In genomic region chr11:102396263-102396662, GRCm38 (mm10) we compare ENCODE assay signal across 13 mouse cellular contexts. TPM values are rescaled to one million over a fixed set of nuclear protein-coding genes. Genes with fewer than 3 reads are reported as not detected.
DNase-seq lines count a peak whose midpoint lies in the region; ATAC-seq lines count a peak whose summit lies in the region.
"Had no signal": no experiment of that assay in that cellular context is flagged by ENCODE, and none has a peak within 500 bp of the region (broad histone marks: within the 10 kb centered on the region; RNA-seq: fewer than 3 reads in every experiment).

No protein-coding gene starts in this region.

- no peak overlapping the region for H3K9ac ChIP-seq in forebrain, embryonic 12.5 days
- peak overlapping the region; percentile 96 for H3K9ac ChIP-seq in hindbrain, embryonic 14.5 days
- H3K9ac ChIP-seq in midbrain, embryonic 16.5 days (ENCODE audit: low read depth, low read length) = peak overlapping the region; percentile 26; the same call in 1 of the 2 replicates
- H3K9ac ChIP-seq: heart, embryonic 15.5 days had no signal

- WGBS in forebrain, embryonic 12.5 days = 66% methylated on average over 6 of the region's 6 CpGs
- WGBS in hindbrain, embryonic 14.5 days = 60% methylated on average over 6 of the region's 6 CpGs
- 60% methylated on average over 6 of the region's 6 CpGs for WGBS in midbrain, embryonic 16.5 days

- peak overlapping the region; percentile 89 for H3K4me2 ChIP-seq in forebrain, embryonic 12.5 days
- H3K4me2 ChIP-seq in hindbrain, embryonic 14.5 days (replicated peaks) = peak overlapping the region; percentile 89
- peak overlapping the region; percentile 91 for H3K4me2 ChIP-seq in midbrain, embryonic 16.5 days (ENCODE audit: low read length)
- H3K4me2 ChIP-seq: heart, embryonic 15.5 days had no signal

- H3K4me1 ChIP-seq in forebrain, embryonic 12.5 days = peaks cover 74% of the 10 kb centered on the region
- peaks cover 50% of the 10 kb centered on the region for H3K4me1 ChIP-seq in hindbrain, embryonic 14.5 days (replicated peaks; ENCODE audit: control insufficient read depth, insufficient read depth, low read length)
- peaks cover 38% of the 10 kb centered on the region for H3K4me1 ChIP-seq in midbrain, embryonic 16.5 days (ENCODE audit: control insufficient read depth, insufficient read depth, low read length)

- peaks cover 20% of the 10 kb centered on the region; the same call in 1 of the 2 replicates for H3K36me3 ChIP-seq in forebrain, embryonic 12.5 days (replicated peaks)
- peaks cover 34% of the 10 kb centered on the region for H3K36me3 ChIP-seq in hindbrain, embryonic 14.5 days (replicated peaks; ENCODE audit: control insufficient read depth, insufficient read depth)
- peaks cover 10% of the 10 kb centered on the region; the same call in 1 of the 2 replicates for H3K36me3 ChIP-seq in midbrain, embryonic 16.5 days (ENCODE audit: control insufficient read depth, insufficient read depth, low read length)
- H3K36me3 ChIP-seq: heart, embryonic 15.5 days had no signal

- DNase-seq in cerebellum, adult 9-10 months = peak; percentile 63
- DNase-seq in cerebellum, postnatal 4 days (ENCODE audit: low spot score in 2 of 2) = no peak
- DNase-seq in hindbrain, embryonic 14.5 days (ENCODE audit: low spot score) = no peak
- DNase-seq in T-cell, adult 2 months (ENCODE audit: low spot score) = no peak
- no peak for DNase-seq in urinary bladder, adult 2 months (ENCODE audit: low spot score)
- no peak for DNase-seq in thymus, postnatal 36 days
- DNase-seq: adrenal gland, adult 2 months; kidney, postnatal 10 days had no signal

- no peak for ATAC-seq in forebrain, embryonic 12.5 days (ENCODE audit: low FRiP score)
- ATAC-seq in hindbrain, embryonic 14.5 days (ENCODE audit: low FRiP score) = no peak
- ATAC-seq in midbrain, embryonic 16.5 days = no peak

- peak overlapping the region; percentile 75 for H3K4me3 ChIP-seq in forebrain, embryonic 12.5 days (replicated peaks)
- H3K4me3 ChIP-seq in hindbrain, embryonic 14.5 days (replicated peaks; ENCODE audit: low read length) = peak overlapping the region; percentile 13
- H3K4me3 ChIP-seq in midbrain, embryonic 16.5 days (ENCODE audit: low read depth, low read length) = peak overlapping the region; percentile 84; the same call in 1 of the 2 replicates
- H3K4me3 ChIP-seq: heart, embryonic 15.5 days had no signal

- H3K27me3 ChIP-seq in forebrain, embryonic 12.5 days = peaks cover 33% of the 10 kb centered on the region
- 0 out of 2 replicates have a peak, but pooled peaks cover 5% of the 10 kb centered on the region for H3K27me3 ChIP-seq in hindbrain, embryonic 14.5 days (ENCODE audit: control insufficient read depth, insufficient read depth, low read length)
- H3K27me3 ChIP-seq in midbrain, embryonic 16.5 days (ENCODE audit: control insufficient read depth, insufficient read depth, low read depth, low read length) = no peaks in the 10 kb centered on the region

- H3K27ac ChIP-seq in forebrain, embryonic 12.5 days = no peak overlapping the region
- 0 out of 2 replicates have a peak overlapping the region, but pooled peaks have one; percentile 33 for H3K27ac ChIP-seq in hindbrain, embryonic 14.5 days
- no peak overlapping the region for H3K27ac ChIP-seq in midbrain, embryonic 16.5 days (ENCODE audit: low read length)
- H3K27ac ChIP-seq: heart, embryonic 15.5 days; macrophage had no signal

- H3K9me3 ChIP-seq in forebrain, embryonic 12.5 days = no peaks in the 10 kb centered on the region
- H3K9me3 ChIP-seq in hindbrain, embryonic 14.5 days (ENCODE audit: control insufficient read depth, low read length) = no peaks in the 10 kb centered on the region
- no peaks in the 10 kb centered on the region for H3K9me3 ChIP-seq in midbrain, embryonic 16.5 days (replicated peaks; ENCODE audit: control insufficient read depth, low read length, poor library complexity, severe bottlenecking)
- H3K9me3 ChIP-seq: heart, embryonic 15.5 days had no signal

RNA-seq across cellular contexts. Expression of gene Rundc3a, which starts 3.1 kb away (rescaled TPM):
- polyA plus RNA-seq in forebrain, embryonic 12.5 days (2016; fragmentation: Nextera tagmentation; extraction: Ambion mirVana) = 103 and 113 TPM in 2 replicates
- 106 TPM in 2 replicates for polyA plus RNA-seq in hindbrain, embryonic 14.5 days (2014; fragmentation: Nextera tagmentation; extraction: Ambion mirVana)
- 151 and 155 TPM in 2 replicates for polyA plus RNA-seq in midbrain, embryonic 16.5 days (2015; fragmentation: Nextera tagmentation; extraction: Ambion mirVana)
- polyA plus RNA-seq in urinary bladder, adult 2 months (2012; rRNA removed) = 1.4 and 2.9 TPM in 2 replicates

RNA-seq across cellular contexts. Expression of gene Slc25a39, which starts 11.5 kb away (rescaled TPM):
- 173 TPM in 2 replicates for polyA plus RNA-seq in forebrain, embryonic 12.5 days (2016; fragmentation: Nextera tagmentation; extraction: Ambion mirVana)
- 154 and 157 TPM in 2 replicates for polyA plus RNA-seq in hindbrain, embryonic 14.5 days (2014; fragmentation: Nextera tagmentation; extraction: Ambion mirVana)
- 144 and 150 TPM in 2 replicates for polyA plus RNA-seq in midbrain, embryonic 16.5 days (2015; fragmentation: Nextera tagmentation; extraction: Ambion mirVana)
- 80.3 and 88.2 TPM in 2 replicates for polyA plus RNA-seq in urinary bladder, adult 2 months (2012; rRNA removed)

RNA-seq across cellular contexts. Expression of gene Slc4a1, which starts 30.3 kb away (rescaled TPM):
- 21.2 and 25.7 TPM in 2 replicates for polyA plus RNA-seq in forebrain, embryonic 12.5 days (2016; fragmentation: Nextera tagmentation; extraction: Ambion mirVana)
- 1.6 and 3.3 TPM in 2 replicates for polyA plus RNA-seq in hindbrain, embryonic 14.5 days (2014; fragmentation: Nextera tagmentation; extraction: Ambion mirVana)
- polyA plus RNA-seq in midbrain, embryonic 16.5 days (2015; fragmentation: Nextera tagmentation; extraction: Ambion mirVana) = 2.3 and 3.5 TPM in 2 replicates
- polyA plus RNA-seq in urinary bladder, adult 2 months (2012; rRNA removed) = 0.01 TPM in 1 of 2 replicates, not detected in the other
- polyA plus RNA-seq: macrophage; testis, adult 2 months had no signal

RNA-seq across cellular contexts. Expression of gene Grn, which starts 33.9 kb away (rescaled TPM):
- 55.5 and 57.6 TPM in 2 replicates for polyA plus RNA-seq in forebrain, embryonic 12.5 days (2016; fragmentation: Nextera tagmentation; extraction: Ambion mirVana)
- polyA plus RNA-seq in hindbrain, embryonic 14.5 days (2014; fragmentation: Nextera tagmentation; extraction: Ambion mirVana) = 52.4 and 63.6 TPM in 2 replicates
- 65.2 and 75.8 TPM in 2 replicates for polyA plus RNA-seq in midbrain, embryonic 16.5 days (2015; fragmentation: Nextera tagmentation; extraction: Ambion mirVana)
- 190 and 251 TPM in 2 replicates for polyA plus RNA-seq in urinary bladder, adult 2 months (2012; rRNA removed)

RNA-seq across cellular contexts. Expression of gene Fam171a2, which starts 51.2 kb away (rescaled TPM):
- polyA plus RNA-seq in forebrain, embryonic 12.5 days (2016; fragmentation: Nextera tagmentation; extraction: Ambion mirVana) = 13.3 and 15.2 TPM in 2 replicates
- 30.9 and 40.4 TPM in 2 replicates for polyA plus RNA-seq in hindbrain, embryonic 14.5 days (2014; fragmentation: Nextera tagmentation; extraction: Ambion mirVana)
- 18.1 and 20.5 TPM in 2 replicates for polyA plus RNA-seq in midbrain, embryonic 16.5 days (2015; fragmentation: Nextera tagmentation; extraction: Ambion mirVana)
- 6.9 and 10.4 TPM in 2 replicates for polyA plus RNA-seq in urinary bladder, adult 2 months (2012; rRNA removed)
- polyA plus RNA-seq: macrophage had no signal

Comparison
In these comparisons a context has a peak if more than half of its experiments do, and no peak if none do; other contexts are left out.
1. H3K4me3 ChIP-seq: peak in every context shown above with its lines; median percentile 84 in midbrain, embryonic 16.5 days; 75 in forebrain, embryonic 12.5 days; 13 in hindbrain, embryonic 14.5 days.
2. RNA of gene Rundc3a, which starts 3.1 kb away (polyA plus RNA-seq): 151 to 155 TPM in midbrain, embryonic 16.5 days, 106 TPM in hindbrain, embryonic 14.5 days and 103 to 113 TPM in forebrain, embryonic 12.5 days; 1.4 to 2.9 TPM in urinary bladder, adult 2 months; every median in the first group is over 10 times any median in the second.
3. Peak in every context shown above with its lines, with median percentiles within 50 percentile points of each other: H3K4me2 ChIP-seq.